Mouse (Mus musculus): ENCODE measurements at regions not wholly inside any gene's neighbourhood (a gene's known extent, or its start where the extent isn't known, plus 50 kb on each side); places are given as distances from the start of the nearest gene placed in this dataset.
A peak's percentile ranks its signal among the peaks of the same experiment; 100 is the strongest.

DNA sequence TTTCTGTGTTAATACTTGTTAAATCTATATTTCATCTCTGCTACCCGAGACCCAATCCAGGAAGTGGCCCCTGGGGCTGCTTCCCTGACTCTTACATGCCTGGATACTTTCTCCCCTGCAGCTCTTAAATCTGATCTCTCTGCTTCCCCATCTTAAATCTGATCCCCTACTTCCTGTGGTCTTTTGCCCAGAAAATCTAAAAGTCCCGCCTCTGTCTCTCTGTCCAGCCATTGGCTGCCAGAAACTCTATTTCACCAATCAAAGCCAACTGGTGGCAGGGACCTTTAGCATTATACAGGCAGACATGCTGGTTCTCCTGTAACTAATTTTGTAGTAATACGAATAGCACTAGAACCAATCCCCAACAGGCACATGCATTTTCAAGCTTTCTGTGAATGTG, 59.0 kb upstream of the Ccdc91 start:
- DNase-seq (ENCODE audit: low read depth) = no peak

DNA sequence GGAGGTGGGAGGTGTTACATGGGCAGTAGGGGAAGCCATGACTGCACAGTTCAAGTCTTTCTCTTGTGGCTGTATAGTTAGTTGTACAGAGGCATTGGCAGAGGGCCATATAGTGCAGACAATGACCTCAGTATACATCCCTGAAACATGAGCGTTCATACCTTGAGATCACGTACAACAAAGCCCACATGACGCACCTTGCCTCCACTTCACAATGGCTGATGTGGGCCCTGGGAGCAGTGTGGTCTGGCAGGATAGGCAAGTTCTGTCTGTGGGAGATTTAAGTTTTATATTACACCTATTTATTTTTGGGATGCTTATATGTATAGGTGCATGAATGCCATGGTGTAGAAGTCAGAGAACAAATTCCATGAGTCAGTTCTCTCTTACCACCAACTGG, 61.9 kb upstream of the Ccdc91 start:
- DNase-seq (ENCODE audit: low read depth) = no peak

- DNase-seq (ENCODE audit: low read depth) = no peak
Measured at GRCm38 (mm10) chr6:147397984-147398383, 77.6 kb upstream of the Ccdc91 start.

DNA sequence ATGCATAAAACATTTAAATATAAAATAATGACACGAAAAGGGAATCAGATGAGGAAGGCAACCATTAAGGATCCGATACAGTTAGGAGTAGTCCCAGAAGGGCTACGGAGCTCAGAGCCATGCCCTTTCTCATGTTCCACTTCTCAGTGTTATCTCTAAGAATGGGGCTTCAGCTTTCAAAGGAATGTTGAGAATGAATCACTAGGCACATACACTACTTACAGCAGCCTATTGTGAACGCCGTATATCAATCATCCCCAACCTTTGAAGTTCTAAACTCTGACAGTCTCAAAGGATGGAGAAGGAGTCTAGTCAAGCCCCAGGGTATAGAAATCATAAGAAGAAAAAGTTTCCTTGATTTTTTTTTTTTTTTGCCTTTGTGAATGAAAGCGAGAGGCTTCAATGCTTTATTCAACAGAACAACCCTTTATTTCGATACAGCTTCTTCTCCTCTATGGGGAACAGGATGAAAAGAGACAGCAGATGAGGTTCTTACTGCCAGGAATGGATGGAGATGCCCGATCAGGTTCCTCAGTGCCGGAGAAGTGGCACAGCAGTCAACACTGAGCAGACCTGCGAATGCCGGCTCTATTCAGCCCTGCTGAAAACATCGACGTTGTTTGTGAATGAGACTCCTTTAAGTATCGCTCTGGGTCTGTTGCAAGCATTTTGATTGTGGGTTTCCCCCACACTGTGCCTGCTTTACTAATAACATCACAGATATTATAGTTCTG, 84.0 kb upstream of the Ccdc91 start:
- DNase-seq (ENCODE audit: low read depth) = no peak

DNA sequence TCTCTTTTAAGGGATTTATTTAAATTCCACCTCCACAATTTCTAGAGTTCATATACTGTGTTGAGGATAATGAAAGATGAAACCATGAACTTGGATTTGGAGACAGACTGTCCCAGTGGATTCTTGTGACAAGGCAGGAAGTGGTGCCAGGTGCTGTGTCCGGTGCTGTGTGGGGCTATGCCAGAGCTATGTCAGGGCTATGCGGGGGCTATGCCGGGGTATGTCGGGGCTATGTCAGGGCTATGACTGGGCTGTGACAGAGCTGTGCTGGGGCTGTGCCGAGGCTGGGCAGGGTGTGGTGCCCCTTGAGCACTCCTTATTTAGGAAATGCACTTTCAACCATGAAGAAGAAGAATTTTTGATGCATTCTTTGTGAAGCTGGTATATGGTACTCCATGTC, 85.1 kb upstream of the Ccdc91 start:
- no peak for DNase-seq (ENCODE audit: low read depth)

- DNase-seq (ENCODE audit: low read depth) = no peak
Measured at GRCm38 (mm10) chr6:147388727-147389126, 86.9 kb upstream of the Ccdc91 start.

- DNase-seq (ENCODE audit: low read depth) = no peak
Measured at GRCm38 (mm10) chr6:147385606-147386005, 90.0 kb upstream of the Ccdc91 start.

DNA sequence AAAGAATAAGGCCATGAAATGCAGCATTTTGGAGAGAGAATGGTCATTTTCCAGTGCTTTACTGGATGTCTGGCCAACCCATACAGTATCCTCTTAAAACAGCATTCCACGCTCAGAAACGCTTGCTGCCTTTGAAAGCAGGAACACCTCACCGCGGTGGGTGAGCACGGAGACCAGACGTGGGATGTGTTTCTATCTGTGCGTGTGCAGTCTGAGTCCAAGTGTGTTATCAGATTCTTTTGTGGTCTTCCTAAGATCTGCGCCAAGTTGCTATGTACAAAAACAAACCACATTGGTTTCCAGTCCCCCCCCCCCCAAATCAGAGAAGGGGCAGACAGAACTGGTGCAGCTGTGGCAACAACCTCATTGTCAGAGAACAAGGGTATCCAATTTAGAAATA, 95.1 kb upstream of the Ccdc91 start:
- DNase-seq (ENCODE audit: low read depth) = peak; percentile 27

GRCm38 (mm10) chr6:147377679-147378078, 97.9 kb upstream of the Ccdc91 start:
- DNase-seq (ENCODE audit: low read depth) = no peak

DNA sequence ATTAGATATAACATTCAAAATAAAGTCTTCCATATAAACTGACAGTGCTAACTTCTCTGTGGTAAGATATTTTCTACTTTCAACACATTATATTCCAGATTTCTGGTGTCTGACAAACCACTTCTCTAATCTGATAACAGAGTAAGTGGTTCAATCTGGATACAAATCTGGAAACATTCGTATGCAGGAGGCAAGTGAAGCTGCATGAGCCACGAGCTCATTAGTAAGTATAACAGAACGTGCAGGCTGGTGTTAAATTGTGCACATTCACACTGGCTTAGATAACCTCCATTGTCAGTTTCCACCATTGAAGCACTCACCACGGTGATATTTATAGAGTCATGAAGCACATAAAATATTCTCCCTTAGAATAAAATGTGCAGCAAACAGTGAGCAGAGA, 103.9 kb upstream of the Ccdc91 start:
- DNase-seq (ENCODE audit: low read depth) = no peak

DNA sequence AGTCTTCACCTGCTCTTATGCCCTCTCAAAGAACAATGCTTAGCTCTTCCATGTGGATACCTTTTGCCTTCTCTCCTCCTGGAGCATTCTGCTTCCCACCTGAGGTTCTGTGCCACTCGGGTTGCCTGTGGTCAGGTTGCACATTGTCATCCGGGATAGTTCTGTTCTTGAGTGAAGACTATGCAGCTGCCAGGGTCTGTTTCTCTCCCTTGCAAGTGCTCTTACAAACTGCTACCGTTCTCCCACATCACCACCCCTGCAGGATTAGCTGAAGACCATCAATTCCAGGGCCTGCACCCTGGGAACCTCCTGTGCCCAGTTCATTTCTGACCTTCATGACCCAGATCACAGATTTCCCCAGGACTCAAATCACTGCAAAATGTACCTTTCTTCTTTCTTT, 104.3 kb upstream of the Ccdc91 start:
- DNase-seq (ENCODE audit: low read depth) = no peak

- DNase-seq (ENCODE audit: low read depth) = no peak
Measured at GRCm38 (mm10) chr6:147362842-147363241, 98.9 kb upstream of the Pthlh start.

- no peak for DNase-seq (ENCODE audit: low read depth)
Measured at GRCm38 (mm10) chr6:147357031-147357430, 93.0 kb upstream of the Pthlh start.

DNA sequence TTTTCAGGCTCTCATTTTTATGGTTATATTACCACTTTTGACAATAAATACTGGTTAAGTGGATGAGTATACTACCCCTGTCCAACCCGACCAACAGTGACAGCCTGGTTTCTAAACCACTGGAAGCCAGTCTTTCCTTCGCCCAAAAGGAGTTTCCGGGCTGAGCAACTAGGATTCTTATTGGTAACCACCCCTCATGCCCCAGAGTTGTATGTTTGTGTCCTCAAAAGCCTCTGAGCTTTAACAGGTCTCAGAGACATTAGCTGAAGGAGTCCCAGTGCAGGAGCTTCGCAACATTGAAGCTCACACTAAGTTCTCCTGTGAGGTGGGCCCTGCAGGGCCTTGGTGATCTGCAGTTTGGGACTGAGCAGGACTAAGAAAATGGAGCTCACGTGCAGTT, 92.6 kb upstream of the Pthlh start:
- DNase-seq (ENCODE audit: low read depth) = no peak

- DNase-seq (ENCODE audit: low read depth) = no peak
Measured at GRCm38 (mm10) chr6:147349566-147350237, 85.7 kb upstream of the Pthlh start.

DNA sequence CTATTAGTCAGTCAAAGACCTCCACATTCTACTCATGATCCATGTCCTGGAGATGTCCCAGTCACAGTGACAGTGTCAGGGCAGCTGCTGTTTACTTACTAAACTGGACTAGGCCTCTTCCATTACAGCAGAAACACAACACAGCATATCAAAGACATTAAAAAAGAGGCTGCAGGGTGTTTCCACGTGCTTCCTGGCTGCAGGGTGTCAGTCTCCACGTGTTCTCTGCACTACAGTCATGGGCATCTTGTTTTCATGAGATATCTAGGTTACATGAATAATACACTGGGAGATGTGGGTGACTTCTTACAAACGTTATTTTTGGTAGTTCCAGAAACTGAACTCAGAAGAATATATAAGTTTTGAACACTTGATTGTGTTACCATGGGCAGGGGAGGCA, 84.6 kb upstream of the Pthlh start:
- DNase-seq (ENCODE audit: low read depth) = no peak

GRCm38 (mm10) chr6:147341042-147341441, 77.1 kb upstream of the Pthlh start:
- DNase-seq (ENCODE audit: low read depth) = no peak

GRCm38 (mm10) chr6:147332976-147333375, 69.0 kb upstream of the Pthlh start:
- DNase-seq (ENCODE audit: low read depth) = no peak

DNA sequence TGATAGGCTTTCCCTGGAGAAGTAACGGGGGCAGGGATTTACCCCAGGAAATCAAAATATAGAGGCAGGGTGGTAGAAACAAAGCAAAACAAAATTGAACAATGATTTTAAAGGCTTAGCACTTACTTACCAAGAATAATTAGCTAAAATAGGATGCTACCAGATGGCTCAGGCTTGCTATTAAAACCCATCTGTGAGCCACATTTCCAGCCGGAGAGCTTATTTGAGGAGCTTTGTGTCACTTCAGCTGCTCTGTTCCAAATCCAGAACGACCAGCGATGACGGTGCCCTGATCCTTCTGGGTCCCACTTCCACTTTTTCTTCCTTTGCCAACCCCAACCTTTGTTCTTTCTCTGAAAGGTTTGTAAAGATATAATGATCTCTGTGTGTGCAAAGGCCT, 65.2 kb upstream of the Pthlh start:
- no peak for DNase-seq (ENCODE audit: low read depth)

- no peak for DNase-seq (ENCODE audit: low read depth)
Measured at GRCm38 (mm10) chr6:147324336-147324735, 60.4 kb upstream of the Pthlh start.

DNA sequence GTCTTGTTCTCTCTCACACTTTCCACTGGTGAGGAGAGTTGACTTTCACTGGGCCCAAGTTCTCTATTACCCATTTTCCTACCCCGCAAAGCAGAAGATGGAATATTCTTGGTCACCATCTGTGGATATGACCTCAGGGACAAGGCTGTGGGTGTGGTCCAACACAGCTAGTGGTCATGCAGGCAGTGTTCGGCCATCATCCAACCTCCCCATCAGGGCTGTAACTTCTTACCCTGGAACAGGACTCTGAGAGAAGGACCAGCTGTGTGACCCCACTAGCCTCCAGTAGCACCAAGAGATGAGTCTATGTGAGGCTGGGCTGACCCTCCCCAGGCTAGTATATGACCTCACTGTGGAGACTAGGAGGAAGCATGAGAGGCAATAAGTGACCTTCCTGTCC, 54.1 kb upstream of the Pthlh start:
- no peak for DNase-seq (ENCODE audit: low read depth)

GRCm38 (mm10) chr6:147316702-147317468, 52.9 kb upstream of the Pthlh start:
- DNase-seq (ENCODE audit: low read depth) = no peak

DNA sequence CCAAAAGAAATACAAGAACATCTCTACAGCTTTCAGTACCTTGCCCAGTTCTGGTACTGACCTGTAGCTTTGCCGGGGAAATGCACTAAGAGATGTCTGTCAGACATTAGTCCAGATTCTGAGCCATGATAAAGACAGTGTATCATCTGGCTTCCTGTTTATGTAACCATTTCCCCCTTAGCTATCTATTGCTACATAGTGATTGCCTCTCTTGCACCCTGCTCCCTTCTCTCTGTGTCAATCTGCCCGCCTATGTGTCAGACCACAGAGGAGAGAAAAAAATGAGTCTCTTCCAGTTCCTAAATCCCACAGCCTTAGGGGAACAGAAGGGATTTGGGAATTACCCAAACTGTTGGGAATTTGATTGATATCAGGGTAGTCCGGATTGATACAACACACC, 52.2 kb upstream of the Pthlh start:
- DNase-seq (ENCODE audit: low read depth) = no peak

Measured in naive thymus-derived CD4-positive, alpha-beta T cell, adult 2 months (primary cell).